Mouse (Mus musculus) T-cell, adult 2 months (primary cell): ENCODE measurements around the gene Veph1.
"Not testable (repeated sequence)": the region's sequence is repeated elsewhere in the genome, so short reads cannot be mapped to it uniquely, and the experiment has no call there.

Experiments used
- DNase-seq: peaks from one replicate; pipeline ENCODE4 v3.0.0; 2022; ENCODE audit warnings: low spot score

Gene Veph1

GRCm38 (mm10) chr3:66296545-66296944 is at the start of gene Veph1:
TSS of gene Veph1 (minus strand) at chr3:66296837.
- DNase-seq = no peak

GRCm38 (mm10) chr3:66340742-66341141 is 44.1 kb upstream of the Veph1 start:
- DNase-seq = no peak

DNA sequence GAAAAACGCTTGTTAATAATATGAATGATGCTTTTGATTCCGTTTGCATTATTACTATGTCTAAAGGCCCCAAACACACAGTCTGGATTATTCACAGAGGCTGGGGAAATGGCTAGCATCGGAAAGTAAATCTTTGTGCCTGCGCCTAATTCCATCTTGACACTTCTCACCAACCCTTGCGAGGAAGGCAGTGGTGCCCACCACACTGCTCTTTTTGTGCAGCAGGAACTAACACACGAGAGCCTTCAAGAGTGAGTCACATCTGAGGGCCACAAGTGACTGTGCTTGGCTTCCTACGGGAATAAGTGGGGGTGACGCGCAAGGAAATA is 35.7 kb upstream of the Veph1 start:
- DNase-seq = no peak

DNA sequence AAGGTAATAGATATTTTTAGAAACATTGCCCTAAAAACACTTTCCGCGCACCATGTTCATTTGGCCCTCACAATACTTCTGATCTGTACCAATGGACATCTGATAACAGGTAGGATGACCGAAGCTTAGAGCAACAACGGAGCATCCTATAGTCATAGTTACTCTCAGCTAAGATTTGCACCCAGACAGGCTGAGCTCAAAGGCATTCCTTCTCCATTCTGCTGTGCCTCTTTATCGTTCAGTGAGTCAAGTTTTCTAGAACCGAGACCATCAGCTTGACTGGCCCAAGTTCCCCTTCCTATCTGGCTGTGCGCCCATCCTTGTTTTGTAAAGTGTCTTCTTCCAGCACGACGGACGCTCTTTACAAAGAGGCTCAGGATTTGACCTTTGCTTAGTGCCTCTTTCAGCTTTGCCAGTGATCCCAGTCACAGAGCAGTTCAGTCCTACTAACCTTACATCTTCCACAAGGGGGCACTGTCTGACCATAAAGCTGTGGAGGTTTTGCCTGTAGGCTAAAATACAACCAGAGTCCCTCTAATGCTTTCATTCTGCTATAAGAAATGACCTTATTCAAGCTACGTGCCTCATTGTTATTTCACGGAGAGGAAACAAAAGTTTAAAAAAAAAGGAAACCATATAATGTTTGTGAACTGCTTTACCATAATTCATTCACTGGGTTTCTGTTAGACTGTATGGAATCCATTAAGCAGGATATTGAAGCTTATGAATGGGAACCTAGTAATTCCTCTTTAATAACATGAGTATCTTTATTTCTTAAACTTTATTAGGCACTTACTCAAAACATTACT is 35.2 kb upstream of the Veph1 start:
- no peak for DNase-seq

DNA sequence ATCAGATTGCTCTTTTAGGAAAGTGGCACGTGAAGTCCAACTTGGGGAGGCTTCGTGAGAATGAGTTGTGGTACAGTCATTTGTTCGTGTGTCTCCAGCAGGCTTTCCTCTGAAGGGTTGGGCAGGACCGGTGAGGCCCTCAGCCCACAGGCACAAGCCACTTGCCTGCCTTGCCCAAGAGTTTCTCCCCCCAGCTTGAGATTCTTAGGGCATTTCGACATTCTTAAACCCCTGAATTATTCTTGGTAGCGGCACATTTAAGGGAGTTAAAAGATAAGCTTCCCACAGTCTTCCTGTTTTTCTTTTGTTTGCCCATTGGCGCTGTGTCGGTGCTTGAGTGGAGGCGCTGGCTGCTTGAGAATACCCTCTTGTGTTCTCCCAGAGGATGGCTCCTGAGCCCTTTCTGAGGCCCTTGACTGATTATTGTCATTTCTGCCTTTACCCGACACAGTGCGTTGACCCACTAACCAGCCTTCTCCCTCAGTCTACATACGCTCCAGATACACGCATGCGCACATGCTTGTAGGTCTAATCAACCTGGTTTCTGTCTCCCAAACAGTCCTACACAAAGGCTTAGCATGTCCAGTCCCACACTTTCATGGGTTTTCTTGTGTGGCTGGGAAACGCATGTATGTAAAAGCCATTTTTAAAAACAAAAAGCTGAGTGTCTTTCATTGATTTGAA is 34.4 kb upstream of the Veph1 start:
- no peak for DNase-seq

DNA sequence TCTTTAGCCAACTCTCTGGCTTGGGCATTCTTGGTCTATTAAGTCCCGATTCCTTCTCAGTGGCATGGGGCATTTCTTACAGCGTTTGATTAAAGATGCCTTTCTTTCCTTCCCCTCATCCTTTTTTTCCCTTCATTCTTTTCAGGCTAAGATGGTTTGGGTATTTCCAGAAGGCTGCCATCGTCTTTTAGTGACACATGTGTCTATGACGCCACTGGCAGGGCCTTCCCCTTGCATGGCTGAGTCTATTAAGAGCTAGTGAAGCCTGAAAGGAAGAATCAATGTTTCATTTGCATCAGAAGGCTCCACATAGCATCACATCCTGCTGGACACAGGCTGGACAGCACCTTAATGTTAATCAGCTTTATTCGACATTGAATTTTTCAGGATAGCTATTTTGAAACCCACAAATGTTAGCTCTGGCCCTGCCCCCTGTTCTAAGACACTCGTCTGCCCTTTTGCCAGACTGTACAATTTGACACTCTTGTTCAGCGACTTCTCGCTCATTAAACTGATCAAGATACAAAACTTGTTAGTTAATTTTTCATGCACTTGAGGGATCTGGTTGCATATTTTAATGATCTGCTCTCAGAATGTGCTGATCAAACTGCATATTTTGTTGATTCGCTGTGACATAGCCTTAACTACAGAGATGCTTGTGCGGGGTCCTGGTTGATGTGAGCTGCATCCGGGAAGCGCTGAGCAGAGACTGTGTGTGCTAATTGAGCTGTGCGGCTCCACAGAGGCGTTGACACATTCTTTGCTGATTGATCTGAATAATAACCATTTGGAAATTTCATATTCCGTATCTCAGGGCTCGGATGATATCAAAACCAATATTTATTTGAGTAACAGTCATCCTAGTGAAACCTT is 29.6 kb upstream of the Veph1 start:
- no peak for DNase-seq

- DNase-seq = no peak
These were observed 28.9 kb upstream of the Veph1 start for GRCm38 (mm10) chr3:66325486-66325951.

GRCm38 (mm10) chr3:66314793-66315715 is 18.4 kb upstream of the Veph1 start:
- DNase-seq = no peak

GRCm38 (mm10) chr3:66310586-66310985 is 13.9 kb upstream of the Veph1 start:
- no peak for DNase-seq

GRCm38 (mm10) chr3:66309531-66309930 is 12.9 kb upstream of the Veph1 start:
- DNase-seq = no peak

DNA sequence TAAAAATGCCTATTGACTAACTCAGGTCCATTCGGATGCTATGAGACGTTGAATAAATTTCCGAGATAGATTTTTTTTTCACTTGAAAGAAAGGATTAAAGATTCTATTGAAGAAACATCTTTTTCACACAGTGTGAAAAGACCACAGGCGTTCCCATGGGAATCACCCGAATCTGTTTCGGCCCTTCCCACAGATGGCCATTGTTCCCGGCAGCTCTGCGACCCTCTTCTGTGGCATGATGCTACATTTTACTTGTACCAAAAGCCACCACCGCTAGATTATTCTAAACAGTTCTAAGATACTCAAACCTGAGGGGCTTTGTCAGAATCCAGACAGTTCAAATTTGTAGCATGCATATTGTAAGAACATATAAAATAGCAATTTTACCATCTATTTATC is 1.4 kb downstream of the Veph1 start:
- DNase-seq = no peak

- no peak for DNase-seq
These were observed 1.9 kb downstream of the Veph1 start for GRCm38 (mm10) chr3:66294729-66295128.

DNA sequence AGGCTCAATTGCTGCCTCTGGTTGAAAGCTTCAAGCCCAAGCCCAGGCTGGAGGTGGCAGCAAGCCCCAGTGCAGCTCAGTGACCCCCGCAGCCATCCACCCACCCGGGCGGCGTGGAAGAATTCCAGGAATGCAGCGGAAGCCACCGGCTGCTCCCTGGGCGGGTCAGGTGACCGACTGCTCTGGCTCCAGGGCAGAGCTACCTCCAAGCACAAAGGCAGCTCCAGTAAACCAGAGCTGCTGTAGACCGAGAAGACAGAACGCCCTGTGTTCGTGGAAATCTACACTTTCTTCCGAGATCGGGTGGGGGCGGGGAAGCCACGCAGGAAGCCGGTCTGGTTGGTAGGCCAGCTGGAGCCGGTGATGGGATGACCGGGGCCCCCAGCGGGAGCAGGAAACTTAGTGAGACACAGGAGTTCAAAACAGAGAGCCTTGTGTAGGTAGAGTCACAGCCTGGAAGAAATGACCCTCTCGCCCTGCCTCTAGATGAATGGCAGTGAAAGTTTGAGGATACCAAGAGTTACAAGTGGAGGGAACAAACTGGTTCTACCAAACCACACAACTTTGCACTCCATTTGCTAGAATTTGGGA is 4.2 kb downstream of the Veph1 start:
- DNase-seq = no peak

DNA sequence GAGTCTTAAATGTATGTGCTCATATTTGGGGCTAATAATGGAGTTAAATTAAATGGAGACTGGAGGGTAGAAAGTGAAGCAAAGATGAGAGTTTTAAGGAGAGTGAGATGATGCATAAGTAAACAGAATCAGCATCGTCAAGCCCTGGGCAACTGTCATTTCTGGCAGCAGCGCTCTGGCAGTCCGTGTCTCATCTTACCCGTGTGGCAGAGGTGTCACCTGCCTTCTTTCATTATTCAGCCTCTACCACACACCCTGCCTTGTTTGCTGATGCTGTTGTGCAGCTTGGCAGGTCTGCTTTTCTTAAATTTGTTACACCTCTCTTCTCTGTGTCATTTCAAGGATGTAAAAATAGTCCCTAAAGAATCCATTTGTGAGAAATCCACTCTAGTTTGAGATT is 33.4 kb downstream of the Veph1 start:
- DNase-seq = no peak

GRCm38 (mm10) chr3:66262319-66262718 is 34.3 kb downstream of the Veph1 start:
- no peak for DNase-seq

DNA sequence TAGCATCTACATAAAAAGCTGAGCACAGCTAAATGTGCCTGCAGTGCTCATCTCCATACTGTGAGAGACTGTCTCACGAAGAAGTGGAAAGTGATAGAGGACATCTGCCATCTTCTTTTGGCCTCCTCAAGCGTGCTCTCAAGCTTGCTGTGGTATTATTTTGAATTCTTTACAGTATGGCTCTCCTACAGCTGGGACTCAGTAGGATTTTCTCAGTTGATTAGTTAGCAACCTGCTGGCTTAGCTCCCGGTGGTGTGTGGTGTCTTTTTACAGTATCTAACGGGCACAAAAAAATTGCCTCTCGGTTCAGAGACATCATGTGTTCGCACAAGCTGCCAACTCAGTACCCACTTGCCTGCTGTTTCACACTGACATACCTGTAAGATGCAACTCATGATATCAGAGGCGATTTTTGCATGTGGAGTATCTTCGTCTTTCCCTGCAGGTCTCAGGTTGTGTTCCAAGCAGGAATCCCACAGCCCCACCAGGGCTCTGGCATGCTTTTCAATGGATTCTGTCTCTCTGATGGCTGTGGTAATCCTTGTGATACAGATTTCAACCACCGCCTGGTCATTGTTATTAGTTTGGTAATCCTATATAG is 42.0 kb downstream of the Veph1 start:
- DNase-seq = no peak

DNA sequence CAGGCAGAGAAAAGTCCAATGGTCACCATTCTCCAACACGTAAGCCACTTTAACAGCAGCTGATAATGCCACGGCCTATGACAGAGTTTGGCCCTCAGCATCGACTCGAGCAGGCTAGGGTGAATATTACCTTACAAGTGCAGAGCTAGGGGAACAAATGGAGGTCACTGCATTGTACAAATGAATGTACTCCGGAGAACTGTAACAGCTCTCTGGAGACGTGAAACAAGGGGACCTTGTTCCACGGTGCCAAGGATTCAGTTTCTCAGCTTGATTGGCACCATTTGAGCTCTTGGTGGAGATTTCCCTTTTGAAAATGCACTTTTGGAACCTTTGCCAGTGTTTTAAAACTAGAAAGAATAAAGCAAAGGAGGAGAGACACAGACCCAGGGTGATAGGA is 44.8 kb downstream of the Veph1 start:
- DNase-seq = no peak

DNA sequence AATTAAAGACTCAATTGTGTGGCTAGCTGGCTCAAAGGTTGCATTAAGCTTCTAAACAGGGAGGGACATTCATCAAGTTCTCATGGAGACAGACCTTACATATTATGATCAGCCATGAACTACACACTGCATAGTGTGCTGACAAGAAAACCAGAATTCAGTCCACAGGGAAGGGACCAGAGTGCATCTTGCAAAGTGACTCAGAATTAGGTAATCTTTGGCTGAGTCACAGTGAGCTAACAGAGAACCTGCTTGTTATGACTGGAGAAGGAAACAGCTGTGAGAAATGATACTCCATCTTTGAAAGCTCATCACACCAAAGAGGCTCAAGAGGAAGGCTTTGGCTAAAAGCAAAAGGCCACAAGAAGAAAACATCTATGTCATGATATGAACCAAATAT is 56.2 kb downstream of the Veph1 start:
- no peak for DNase-seq

DNA sequence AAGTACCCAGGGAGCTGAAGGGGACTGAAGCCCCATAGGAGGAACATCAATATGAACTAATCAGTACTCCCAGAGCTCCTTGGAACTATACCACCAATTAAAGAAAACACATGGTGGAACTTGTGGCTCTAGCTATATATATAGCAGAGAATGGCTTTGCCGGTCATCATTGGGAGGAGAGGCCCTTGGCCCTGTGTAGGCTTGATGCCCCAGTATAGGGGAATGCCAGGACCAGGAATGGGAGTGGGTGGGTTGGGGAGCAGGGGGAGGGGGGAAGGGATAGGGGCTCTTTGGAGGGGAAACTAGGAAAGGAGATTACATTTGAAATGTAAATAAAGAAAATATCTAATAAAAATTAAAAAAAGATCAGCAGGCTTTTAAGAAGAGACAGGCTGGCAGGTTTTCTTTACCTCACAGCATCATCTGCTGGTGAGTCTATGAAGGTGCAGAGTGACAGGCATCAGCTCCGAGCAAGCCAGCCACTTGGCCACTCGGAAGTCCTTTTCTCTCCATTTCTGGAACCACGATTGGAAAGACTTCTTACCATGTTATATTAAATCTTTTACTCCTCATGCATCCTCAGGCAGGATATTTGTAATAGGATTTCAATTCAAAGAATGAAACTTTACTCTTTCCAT is 60.3 kb downstream of the Veph1 start:
- not testable (repeated sequence) for DNase-seq

DNA sequence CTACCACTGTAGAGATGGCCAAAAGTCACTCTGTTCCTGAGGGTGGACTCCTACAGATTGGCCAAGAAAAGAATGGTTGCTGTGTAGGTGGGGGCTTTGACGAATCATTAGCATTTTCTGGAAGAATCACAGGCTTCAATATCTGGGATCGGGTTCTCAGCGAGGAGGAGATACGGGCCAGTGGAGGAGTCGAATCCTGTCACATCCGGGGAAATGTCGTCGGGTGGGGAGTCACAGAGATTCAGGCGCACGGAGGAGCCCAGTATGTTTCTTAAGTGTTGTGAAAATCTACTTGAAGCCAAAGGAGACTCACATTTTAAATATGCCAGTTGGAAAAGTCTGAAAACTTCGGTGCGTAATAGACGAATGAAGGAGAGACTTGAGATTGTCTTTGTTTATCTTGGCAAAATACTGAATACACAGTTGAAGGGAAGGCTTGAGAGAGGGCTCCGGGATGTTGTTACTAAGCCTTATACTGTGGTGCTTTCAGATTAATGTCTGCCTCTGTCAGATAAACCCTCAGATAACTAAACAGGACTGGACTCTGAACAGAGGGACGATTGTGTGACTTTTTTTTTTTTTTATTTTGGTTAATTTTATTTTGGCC is 71.6 kb downstream of the Veph1 start:
- no peak for DNase-seq
